Mouse (Mus musculus): Measurements from ENCODE around the gene Large1. TPM values are rescaled to one million over a fixed set of nuclear protein-coding genes. Genes with fewer than 3 reads are reported as not detected.

Large1 gene
- 21.1 and 25.2 TPM in 2 replicates for polyA plus RNA-seq (2012; rRNA removed; ENCODE audit: low replicate concordance)

DNA sequence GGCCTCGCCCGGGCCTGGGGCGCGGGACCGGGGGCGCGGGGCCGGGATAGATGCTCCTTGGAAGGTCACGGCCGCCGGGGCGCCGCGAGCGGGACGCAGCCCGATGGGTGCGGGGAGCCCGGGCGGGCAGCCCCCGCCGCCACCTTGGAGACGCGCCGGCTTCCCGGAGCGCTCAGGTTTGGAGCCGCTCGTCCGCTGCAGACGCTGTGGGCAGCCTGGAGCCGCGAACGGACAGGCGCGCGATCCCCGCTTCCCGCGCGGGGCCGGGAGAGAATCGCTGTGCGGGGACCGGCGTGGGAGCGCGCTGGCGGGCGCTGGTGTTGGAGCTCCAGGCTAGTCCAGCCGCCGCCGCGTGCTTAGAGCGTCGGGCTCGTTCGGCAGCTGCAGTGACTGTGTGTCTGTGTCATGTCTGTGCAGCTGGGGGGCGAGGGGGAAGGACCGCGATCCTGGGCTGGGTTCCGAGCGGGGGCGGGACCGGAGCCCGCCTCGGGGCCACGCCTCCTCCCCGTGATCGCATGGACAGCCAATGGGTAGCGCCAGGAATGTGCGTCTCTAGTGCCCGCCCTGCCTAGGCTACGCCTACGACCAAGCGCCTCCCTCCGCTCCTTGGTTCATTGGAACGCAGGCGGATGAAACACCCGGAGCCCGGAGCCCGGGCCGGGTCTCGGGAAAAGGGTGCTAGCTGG lies at the start of gene Large1:
Gene Large1 (minus strand): TSS at position 433 of the 686 bp plus-strand sequence.

